Mouse (Mus musculus) E14TG2a.4 (cell line): ENCODE results near the gene Rpl12.

Source experiments
- H3K27me3 ChIP-seq: 2 replicates; pipeline ENCODE4 v1.6.1; 2014; ENCODE audit warnings: low read length, control low read depth; ENCODE audit not compliant: insufficient read depth
- H3K36me3 ChIP-seq: 2 replicates; pipeline ENCODE4 v1.6.1; 2014; ENCODE audit warnings: low read length, control low read depth; ENCODE audit not compliant: insufficient read depth
- H3K4me1 ChIP-seq: replicated peaks from 2 replicates; pipeline ENCODE4 v1.6.1; 2014; ENCODE audit warnings: low read depth, low read length, control low read depth
- H3K4me3 ChIP-seq: replicated peaks from 2 replicates; pipeline ENCODE4 v1.5.1; 2014; ENCODE audit warnings: mild to moderate bottlenecking, low read length
- H3K9me3 ChIP-seq: 2 replicates; pipeline ENCODE4 v1.6.1; 2014; ENCODE audit warnings: low read length, control low read depth
- CTCF ChIP-seq: conservative IDR thresholded peaks from 2 replicates; pipeline ENCODE4 v1.5.1; 2014; ENCODE audit warnings: low read length
- NANOG ChIP-seq: IDR thresholded peaks from 2 replicates; pipeline ENCODE4 v1.6.1; 2014; ENCODE audit warnings: borderline replicate concordance, low read length, mixed read lengths
- POU5F1 ChIP-seq: IDR thresholded peaks from 2 replicates; pipeline ENCODE4 v1.6.1; 2014; ENCODE audit warnings: low read length, borderline replicate concordance

Rpl12 gene

DNA sequence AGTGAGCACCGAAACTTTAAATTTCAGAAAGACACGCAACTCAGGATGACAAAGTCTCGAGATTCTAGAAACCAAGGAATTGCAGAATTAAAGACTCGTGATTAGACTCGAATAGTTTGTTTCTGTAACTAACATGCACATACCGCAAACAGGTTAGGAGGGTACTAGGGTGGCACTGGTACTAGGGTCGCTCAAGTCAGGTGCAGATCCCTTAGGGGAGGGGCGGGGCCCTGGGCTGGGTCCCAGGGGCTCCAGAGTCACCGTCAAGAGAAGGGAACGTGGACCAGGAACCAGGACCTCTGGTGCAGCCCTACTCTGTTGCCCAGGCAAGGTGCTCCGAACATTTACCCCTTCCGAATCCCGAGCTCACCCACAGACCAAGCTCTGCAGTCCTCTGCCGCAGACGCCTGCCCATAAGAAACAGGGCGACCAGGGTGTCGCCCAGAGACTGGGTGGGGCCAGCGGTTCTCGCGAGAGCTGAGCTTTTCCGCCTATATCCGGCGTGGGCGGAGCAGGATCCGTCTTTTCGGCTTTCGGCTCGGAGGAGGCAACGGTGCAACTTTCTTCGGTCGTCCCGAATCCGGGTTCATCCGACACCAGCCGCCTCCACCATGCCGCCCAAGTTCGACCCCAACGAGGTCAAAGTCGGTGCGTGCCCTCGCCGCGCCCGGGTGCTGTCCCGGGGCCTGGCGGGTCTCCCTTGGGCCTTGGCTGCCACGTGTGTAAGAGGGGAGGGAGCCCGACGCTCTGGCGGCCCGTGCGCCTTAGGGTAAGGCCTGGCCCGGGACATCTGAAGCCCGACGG lies at the start of gene Rpl12, which contains the start of gene Lrsam1:
Gene Rpl12, plus strand, starts transcription at position 368 of the 804 bp plus-strand sequence.
Gene Lrsam1, minus strand, starts transcription at position 423 of the 804 bp plus-strand sequence.
- H3K27me3 ChIP-seq: no peaks in the 10 kb centered on the region
- no peak for TF ChIP-seq CTCF
- no peak for TF ChIP-seq NANOG
- no peak for TF ChIP-seq POU5F1
- peaks cover 64% of the 10 kb centered on the region for H3K36me3 ChIP-seq
- H3K9me3 ChIP-seq: no peaks in the 10 kb centered on the region
- H3K4me3 ChIP-seq: peak within 1 kb of the TSS; percentile 100
- peaks cover 54% of the 10 kb centered on the region for H3K4me1 ChIP-seq

DNA sequence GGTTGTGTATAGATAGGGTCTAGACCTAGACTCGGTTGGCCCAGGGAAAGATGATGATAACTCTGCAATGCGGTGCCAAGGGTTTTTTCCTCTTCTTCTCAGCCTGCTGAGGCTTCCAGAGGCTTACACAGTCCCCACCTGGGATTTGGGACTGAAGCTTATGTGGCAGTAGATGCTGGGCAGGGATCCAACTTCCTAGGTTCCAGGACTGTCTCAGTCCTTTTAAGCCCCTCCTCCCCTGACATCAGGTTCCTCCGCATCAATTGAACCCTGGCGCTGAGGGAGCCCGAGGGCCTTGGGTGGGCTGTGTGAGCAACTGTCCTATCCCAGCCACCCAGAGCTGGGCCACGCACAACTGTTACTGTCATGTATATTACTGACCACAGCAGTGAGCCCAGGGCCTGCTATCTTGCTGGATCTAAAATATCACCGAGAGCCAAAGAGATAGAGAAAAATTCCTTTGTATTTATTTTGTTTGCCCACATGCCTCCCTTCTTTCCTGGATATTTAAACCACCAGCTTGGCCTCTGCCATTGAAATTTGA lies 49.6 kb upstream of the Rpl12 start:
- peaks cover 96% of the 10 kb centered on the region for H3K4me1 ChIP-seq
- peaks cover 69% of the 10 kb centered on the region for H3K36me3 ChIP-seq
- no peaks in the 10 kb centered on the region for H3K9me3 ChIP-seq
- peak overlapping the region; percentile 17; the same call in 1 of the 2 replicates for H3K4me3 ChIP-seq
- H3K27me3 ChIP-seq: no peaks in the 10 kb centered on the region
- TF ChIP-seq POU5F1: no peak
- no peak for TF ChIP-seq NANOG
- TF ChIP-seq CTCF: no peak

DNA sequence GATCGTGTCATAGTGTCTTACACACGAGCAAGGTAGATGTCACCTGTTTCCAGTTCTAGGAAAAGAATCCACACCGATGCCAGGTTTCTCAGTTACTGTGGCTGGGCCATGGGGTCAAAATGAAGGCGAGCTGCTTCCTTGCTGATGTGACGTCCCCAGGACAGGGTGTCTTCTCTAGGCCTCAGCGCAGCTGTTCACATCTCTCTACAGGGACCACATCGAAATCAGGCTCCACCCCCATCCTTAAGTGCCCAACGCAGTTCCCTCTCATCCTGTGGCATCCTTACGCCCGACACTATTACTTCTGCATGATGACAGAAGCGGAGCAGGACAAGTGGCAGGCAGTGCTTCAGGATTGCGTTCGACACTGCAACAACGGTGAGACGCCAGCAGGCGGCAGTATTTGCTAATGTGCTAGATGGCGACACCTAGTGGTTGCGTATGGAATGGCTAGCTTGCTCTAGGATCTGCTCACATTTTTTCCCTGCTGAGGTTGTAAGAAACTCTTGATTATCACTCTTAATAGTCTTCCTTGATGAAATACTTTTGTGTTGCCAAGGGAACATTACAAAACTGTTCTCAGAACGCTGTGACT lies 49.1 kb upstream of the Rpl12 start:
- H3K4me3 ChIP-seq: no peak overlapping the region
- H3K9me3 ChIP-seq: no peaks in the 10 kb centered on the region
- no peaks in the 10 kb centered on the region for H3K27me3 ChIP-seq
- peaks cover 74% of the 10 kb centered on the region for H3K36me3 ChIP-seq
- TF ChIP-seq CTCF (peak; percentile 100), NANOG (no peak)
- H3K4me1 ChIP-seq: peaks cover 96% of the 10 kb centered on the region

DNA sequence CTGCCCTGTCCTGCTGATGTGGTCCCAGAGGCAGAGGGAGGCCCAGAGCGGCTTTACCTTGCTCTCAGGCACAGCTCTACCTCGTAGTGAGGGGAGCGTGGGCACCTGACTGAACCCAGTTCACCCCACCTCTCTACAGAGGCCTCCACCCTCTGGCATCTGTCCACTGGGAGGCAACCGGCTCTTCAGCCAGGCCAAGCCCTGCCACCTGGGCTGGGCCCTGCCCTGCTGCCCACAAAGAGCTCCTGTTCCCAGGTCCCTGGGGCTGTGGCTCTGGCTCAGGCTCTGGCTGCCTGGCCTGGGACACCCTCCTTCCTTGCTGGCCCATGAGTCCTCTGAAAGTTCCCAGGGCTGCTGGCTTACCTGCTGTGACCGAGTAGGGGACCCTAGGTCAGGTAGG lies 47.0 kb upstream of the Rpl12 start:
- no peak for TF ChIP-seq CTCF

DNA sequence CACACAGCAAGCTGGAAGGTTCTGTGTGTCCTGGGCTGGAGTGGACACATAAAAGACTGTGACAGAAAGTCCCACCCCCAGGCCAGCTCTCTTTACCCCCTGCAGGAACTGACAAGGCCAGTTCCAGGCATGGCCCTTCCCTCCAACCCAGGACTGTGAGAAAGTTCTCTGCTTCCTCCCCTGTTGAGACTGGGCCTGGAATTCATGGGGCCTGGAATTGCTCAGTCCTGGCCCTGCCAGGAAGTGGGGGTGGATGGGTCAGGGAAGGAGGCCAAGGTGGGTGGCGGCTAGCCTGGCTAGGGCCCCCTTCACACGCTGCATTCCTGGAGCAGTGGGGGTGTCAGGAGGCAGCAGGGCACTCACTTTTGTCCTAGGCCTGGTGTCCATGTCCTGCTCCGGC lies 46.5 kb upstream of the Rpl12 start:
- Histone ChIP-seq H3K4me1 (peaks cover 98% of the 10 kb centered on the region), H3K4me3 (peak overlapping the region; percentile 39; the same call in 1 of the 2 replicates), H3K9me3 (no peaks in the 10 kb centered on the region), H3K36me3 (peaks cover 92% of the 10 kb centered on the region), H3K27me3 (no peaks in the 10 kb centered on the region)
- TF ChIP-seq CTCF (no peak), NANOG (no peak), POU5F1 (no peak)

More for the DNA sequence above, 47.0 kb upstream of the Rpl12 start:
- Histone ChIP-seq H3K27me3 (no peaks in the 10 kb centered on the region), H3K9me3 (no peaks in the 10 kb centered on the region), H3K4me3 (peak overlapping the region; percentile 39; the same call in 1 of the 2 replicates), H3K36me3 (peaks cover 89% of the 10 kb centered on the region), H3K4me1 (peaks cover 97% of the 10 kb centered on the region)

DNA sequence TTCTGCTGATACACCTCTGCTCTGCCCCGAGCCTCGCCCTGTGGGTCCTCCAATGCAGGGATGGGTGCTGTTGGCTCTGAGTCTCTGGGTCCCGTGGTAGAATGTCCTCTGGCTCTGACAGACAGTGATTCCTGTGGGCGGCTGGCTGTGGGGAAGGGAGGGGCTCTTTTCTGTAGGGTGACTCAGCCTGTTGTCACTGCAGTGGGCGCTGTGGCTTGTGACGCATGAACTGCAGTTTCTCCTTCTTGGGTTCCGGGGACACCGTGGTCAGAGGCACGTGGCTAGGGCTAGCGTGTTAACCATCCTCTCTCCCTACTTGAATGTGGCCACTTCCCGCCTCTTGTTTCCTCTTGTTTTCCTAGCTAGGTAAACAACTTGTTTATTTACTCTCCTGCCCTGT lies 43.8 kb upstream of the Rpl12 start:
- Histone ChIP-seq H3K4me1 (peaks cover 99% of the 10 kb centered on the region), H3K36me3 (peaks cover 93% of the 10 kb centered on the region), H3K4me3 (no peak overlapping the region), H3K27me3 (no peaks in the 10 kb centered on the region), H3K9me3 (no peaks in the 10 kb centered on the region)
- TF ChIP-seq CTCF: no peak
- no peak for TF ChIP-seq POU5F1
- no peak for TF ChIP-seq NANOG

DNA sequence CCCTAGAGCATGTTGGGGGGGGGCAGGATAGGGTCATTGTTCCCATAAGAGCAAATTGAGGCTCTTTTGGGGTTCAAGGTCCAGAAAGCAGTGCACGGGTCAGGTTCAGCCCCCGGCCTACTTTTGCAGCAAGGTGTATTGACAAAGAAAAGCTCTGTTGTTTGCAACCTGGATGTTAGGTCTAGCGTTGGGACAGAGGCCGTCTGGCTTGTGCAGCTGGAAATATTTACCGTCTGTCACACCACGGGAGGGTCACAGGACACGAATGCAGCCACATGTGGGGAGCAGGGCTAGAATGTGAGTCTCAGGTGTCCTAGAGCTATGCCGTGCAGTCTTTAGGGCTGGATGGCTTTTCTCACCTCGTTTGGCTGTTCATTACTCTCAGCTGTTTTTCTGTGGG lies 43.0 kb upstream of the Rpl12 start:
- Histone ChIP-seq H3K36me3 (peaks cover 93% of the 10 kb centered on the region), H3K9me3 (no peaks in the 10 kb centered on the region), H3K27me3 (no peaks in the 10 kb centered on the region), H3K4me3 (0 out of 2 replicates have a peak overlapping the region, but pooled peaks have one; percentile 11), H3K4me1 (peaks cover 99% of the 10 kb centered on the region)
- TF ChIP-seq NANOG: no peak
- TF ChIP-seq CTCF: no peak
- TF ChIP-seq POU5F1: no peak

DNA sequence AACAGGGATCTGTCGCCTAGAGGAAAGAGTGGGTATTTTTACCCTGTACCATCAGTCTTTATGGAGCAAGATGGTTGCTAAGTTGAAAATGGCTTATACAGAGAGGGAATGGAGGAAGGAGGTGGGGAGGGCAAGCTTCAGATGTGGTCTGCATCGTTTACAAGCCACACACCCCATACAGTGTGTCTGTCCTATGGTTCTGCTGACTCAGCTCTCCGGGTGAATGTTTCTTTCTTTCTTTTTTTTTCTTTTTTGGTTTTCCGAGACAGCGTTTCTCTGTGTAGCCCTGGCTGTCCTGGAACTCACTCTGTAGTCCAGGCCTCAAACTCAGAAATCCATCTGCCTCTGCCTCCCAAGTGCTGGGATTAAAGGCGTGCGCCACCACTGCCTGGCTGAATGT lies 40.1 kb upstream of the Rpl12 start:
- Histone ChIP-seq H3K4me1 (peaks cover 90% of the 10 kb centered on the region), H3K36me3 (peaks cover 98% of the 10 kb centered on the region), H3K9me3 (no peaks in the 10 kb centered on the region), H3K4me3 (no peak overlapping the region), H3K27me3 (no peaks in the 10 kb centered on the region)
- no peak for TF ChIP-seq NANOG
- no peak for TF ChIP-seq POU5F1
- TF ChIP-seq CTCF: no peak
